21 mouse cellular contexts compared by ENCODE assay signal in genomic region chr2:100795578-100795977, GRCm38 (mm10).
A peak's percentile ranks its signal among the peaks of the same experiment; 100 is the strongest.
DNase-seq lines count a peak whose midpoint lies in the region; ATAC-seq lines count a peak whose summit lies in the region.
"Had no signal": no experiment of that assay in that cellular context is flagged by ENCODE, and none has a peak within 500 bp of the region (broad histone marks: within the 10 kb centered on the region; RNA-seq: fewer than 3 reads in every experiment).

No protein-coding gene starts in this region.

- H3K36me3 ChIP-seq in hindbrain, embryonic 11.5 days (ENCODE audit: control insufficient read depth, insufficient read depth, low read length), result no peaks in the 10 kb centered on the region
- no peaks in the 10 kb centered on the region for H3K36me3 ChIP-seq in hindbrain, embryonic 10.5 days
- no peaks in the 10 kb centered on the region for H3K36me3 ChIP-seq in neural tube, embryonic 12.5 days
- no peaks in the 10 kb centered on the region for H3K36me3 ChIP-seq in forebrain, embryonic 14.5 days (ENCODE audit: control insufficient read depth, insufficient read depth, low read length)
- H3K36me3 ChIP-seq in hindbrain, embryonic 16.5 days (ENCODE audit: control insufficient read depth, insufficient read depth, low read length), result no peaks in the 10 kb centered on the region
- H3K36me3 ChIP-seq: embryonic facial prominence, embryonic 12.5 days; heart, embryonic 10.5 days; liver, embryonic 13.5 days; midbrain, embryonic 12.5 days had no signal

- no peak overlapping the region for H3K4me2 ChIP-seq in hindbrain, embryonic 11.5 days (replicated peaks; ENCODE audit: low read depth, low read length)
- no peak overlapping the region for H3K4me2 ChIP-seq in neural tube, embryonic 12.5 days (replicated peaks)
- H3K4me2 ChIP-seq in forebrain, embryonic 14.5 days (ENCODE audit: low read length), result no peak overlapping the region
- H3K4me2 ChIP-seq in hindbrain, embryonic 16.5 days (ENCODE audit: low read length), result no peak overlapping the region
- H3K4me2 ChIP-seq: embryonic facial prominence, embryonic 12.5 days; liver, embryonic 13.5 days; midbrain, embryonic 12.5 days had no signal

- no peak overlapping the region for H3K9ac ChIP-seq in hindbrain, embryonic 11.5 days (ENCODE audit: low read depth, low read length)
- no peak overlapping the region for H3K9ac ChIP-seq in neural tube, embryonic 12.5 days
- H3K9ac ChIP-seq in forebrain, embryonic 14.5 days (ENCODE audit: low read length), result no peak overlapping the region
- no peak overlapping the region for H3K9ac ChIP-seq in hindbrain, embryonic 16.5 days (ENCODE audit: low read depth, low read length)
- H3K9ac ChIP-seq: embryonic facial prominence, embryonic 12.5 days; liver, embryonic 13.5 days; midbrain, embryonic 12.5 days had no signal

- 80% methylated on average over 2 of the region's 2 CpGs for WGBS in hindbrain, embryonic 11.5 days
- 91% methylated on average over 2 of the region's 2 CpGs for WGBS in hindbrain, embryonic 10.5 days
- 70% methylated on average over 2 of the region's 2 CpGs for WGBS in neural tube, embryonic 12.5 days
- WGBS in forebrain, embryonic 14.5 days, result 70% methylated on average over 2 of the region's 2 CpGs
- 56% methylated on average over 2 of the region's 2 CpGs for WGBS in hindbrain, embryonic 16.5 days

- H3K27me3 ChIP-seq in hindbrain, embryonic 11.5 days (ENCODE audit: control insufficient read depth, insufficient read depth, low read length), result no peaks in the 10 kb centered on the region
- no peaks in the 10 kb centered on the region for H3K27me3 ChIP-seq in hindbrain, embryonic 10.5 days (ENCODE audit: insufficient read depth, poor library complexity, severe bottlenecking)
- no peaks in the 10 kb centered on the region for H3K27me3 ChIP-seq in neural tube, embryonic 12.5 days (replicated peaks)
- no peaks in the 10 kb centered on the region for H3K27me3 ChIP-seq in forebrain, embryonic 14.5 days (replicated peaks; ENCODE audit: control insufficient read depth, insufficient read depth, low read length)
- no peaks in the 10 kb centered on the region for H3K27me3 ChIP-seq in hindbrain, embryonic 16.5 days (replicated peaks; ENCODE audit: control insufficient read depth, insufficient read depth, low read length)
- H3K27me3 ChIP-seq: embryonic facial prominence, embryonic 12.5 days; liver, embryonic 13.5 days; midbrain, embryonic 12.5 days had no signal

- H3K27ac ChIP-seq in hindbrain, embryonic 11.5 days (ENCODE audit: low read depth, low read length), result no peak overlapping the region
- no peak overlapping the region for H3K27ac ChIP-seq in hindbrain, embryonic 10.5 days
- no peak overlapping the region for H3K27ac ChIP-seq in neural tube, embryonic 12.5 days
- H3K27ac ChIP-seq in forebrain, embryonic 14.5 days (ENCODE audit: low read depth, low read length), result no peak overlapping the region
- H3K27ac ChIP-seq in hindbrain, embryonic 16.5 days (ENCODE audit: low read depth, low read length), result no peak overlapping the region
- H3K27ac ChIP-seq: embryonic facial prominence, embryonic 12.5 days; heart, embryonic 10.5 days; layer of hippocampus, adult 2 months; liver, embryonic 13.5 days; midbrain, embryonic 12.5 days had no signal

- ATAC-seq in hindbrain, embryonic 11.5 days (ENCODE audit: low FRiP score), result 0 out of 2 replicates have a peak, but pooled peaks have one; percentile 19
- 0 out of 2 replicates have a peak, but pooled peaks have one; percentile 21 for ATAC-seq in neural tube, embryonic 12.5 days (ENCODE audit: low FRiP score, low read depth)
- peak; percentile 26; the same call in 1 of the 2 replicates for ATAC-seq in forebrain, embryonic 14.5 days
- ATAC-seq in hindbrain, embryonic 16.5 days, result peak; percentile 45
- ATAC-seq: CD4-positive, CD25-positive, alpha-beta regulatory T cell, adult 4 months; intestine, embryonic 16.5 days had no signal

- no peaks in the 10 kb centered on the region for H3K9me3 ChIP-seq in hindbrain, embryonic 11.5 days (ENCODE audit: control insufficient read depth, low read length)
- H3K9me3 ChIP-seq in hindbrain, embryonic 10.5 days, result no peaks in the 10 kb centered on the region
- no peaks in the 10 kb centered on the region for H3K9me3 ChIP-seq in neural tube, embryonic 12.5 days
- no peaks in the 10 kb centered on the region for H3K9me3 ChIP-seq in forebrain, embryonic 14.5 days (replicated peaks; ENCODE audit: control insufficient read depth, low read length)
- H3K9me3 ChIP-seq in hindbrain, embryonic 16.5 days (ENCODE audit: control insufficient read depth, low read length), result no peaks in the 10 kb centered on the region
- H3K9me3 ChIP-seq: embryonic facial prominence, embryonic 12.5 days; heart, embryonic 10.5 days; liver, embryonic 13.5 days; midbrain, embryonic 12.5 days had no signal

- H3K4me3 ChIP-seq in hindbrain, embryonic 11.5 days (ENCODE audit: low read depth, low read length), result no peak overlapping the region
- H3K4me3 ChIP-seq in hindbrain, embryonic 10.5 days, result no peak overlapping the region
- H3K4me3 ChIP-seq in neural tube, embryonic 12.5 days, result no peak overlapping the region
- no peak overlapping the region for H3K4me3 ChIP-seq in forebrain, embryonic 14.5 days (ENCODE audit: low read depth, low read length)
- no peak overlapping the region for H3K4me3 ChIP-seq in hindbrain, embryonic 16.5 days (ENCODE audit: low read length)
- H3K4me3 ChIP-seq: embryonic facial prominence, embryonic 12.5 days; erythroblast, embryonic 14.5 days; heart, embryonic 10.5 days; layer of hippocampus, adult 2 months; liver, embryonic 13.5 days; midbrain, embryonic 12.5 days had no signal

- no peak for DNase-seq in hindbrain, embryonic 11.5 days (ENCODE audit: low spot score)
- DNase-seq in hindbrain, embryonic 10.5 days (ENCODE audit: low spot score), result no peak
- no peak for DNase-seq in neural tube, embryonic 10.5 days (ENCODE audit: extremely low spot score, low spot score)
- DNase-seq in forebrain, embryonic 14.5 days (ENCODE audit: low spot score), result peak; percentile 18
- no peak for DNase-seq in testis, postnatal 14 days (ENCODE audit: low spot score)
- DNase-seq: cerebellum, adult 2 months; cerebellum, postnatal 25 days; kidney, postnatal 25 days; liver, embryonic 13.5 days; lung, adult 2 months; lung, postnatal 14 days; thymus, postnatal 14 days had no signal

- H3K4me1 ChIP-seq in hindbrain, embryonic 11.5 days (replicated peaks; ENCODE audit: control insufficient read depth, insufficient read depth, low read length), result no peaks in the 10 kb centered on the region
- H3K4me1 ChIP-seq in hindbrain, embryonic 10.5 days (replicated peaks), result no peaks in the 10 kb centered on the region
- H3K4me1 ChIP-seq in neural tube, embryonic 12.5 days, result no peaks in the 10 kb centered on the region
- H3K4me1 ChIP-seq in forebrain, embryonic 14.5 days (ENCODE audit: control insufficient read depth, insufficient read depth, low read length), result no peaks in the 10 kb centered on the region
- no peaks in the 10 kb centered on the region for H3K4me1 ChIP-seq in hindbrain, embryonic 16.5 days (ENCODE audit: control insufficient read depth, insufficient read depth, low read depth, low read length)
- H3K4me1 ChIP-seq: embryonic facial prominence, embryonic 12.5 days; heart, embryonic 10.5 days; liver, embryonic 13.5 days; midbrain, embryonic 12.5 days had no signal
